Mouse (Mus musculus) hindbrain, embryonic 14.5 days (tissue): Measurements from ENCODE around the gene Rhox2c. TPM values are rescaled to one million over a fixed set of nuclear protein-coding genes. Genes with fewer than 3 reads are reported as not detected.
"Not testable (repeated sequence)": the region's sequence is repeated elsewhere in the genome, so short reads cannot be mapped to it uniquely, and the experiment has no call there.

Source experiments
- ATAC-seq: fragments of 200-750 bp; cut with Nextera tagmentation; 2 replicates; pipeline ENCODE4 v1.8.0; 2017; ENCODE audit warnings: moderate number of reproducible peaks, mild to moderate bottlenecking, moderate TSS enrichment, moderate library complexity; ENCODE audit not compliant: low FRiP score
- DNase-seq: peaks from one replicate; pipeline ENCODE4 v3.0.0-alpha.2; 2015; ENCODE audit warnings: low spot score
- H3K27ac ChIP-seq: fragments of 300-500 bp; sonication (generic); 2 replicates; pipeline ENCODE4 v1.5.1; 2014; ENCODE audit warnings: mild to moderate bottlenecking, moderate library complexity
- H3K27me3 ChIP-seq: fragments of 300-500 bp; sonication (generic); 2 replicates; pipeline ENCODE4 v1.6.1; 2014; ENCODE audit warnings: mild to moderate bottlenecking, low read length, mixed read lengths; ENCODE audit not compliant: control insufficient read depth, insufficient read depth
- H3K36me3 ChIP-seq: fragments of 300-500 bp; sonication (generic); replicated peaks from 2 replicates; pipeline ENCODE4 v1.6.1; 2014; ENCODE audit not compliant: control insufficient read depth, insufficient read depth
- H3K4me1 ChIP-seq: fragments of 300-500 bp; sonication (generic); replicated peaks from 2 replicates; pipeline ENCODE4 v1.6.1; 2014; ENCODE audit warnings: antibody characterized with exemption, low read length, mixed read lengths; ENCODE audit not compliant: control insufficient read depth, insufficient read depth
- H3K4me2 ChIP-seq: fragments of 300-500 bp; sonication (generic); replicated peaks from 2 replicates; pipeline ENCODE4 v1.6.1; 2014; ENCODE audit warnings: mild to moderate bottlenecking, moderate library complexity
- H3K4me3 ChIP-seq: fragments of 300-500 bp; sonication (generic); replicated peaks from 2 replicates; pipeline ENCODE4 v1.5.1; 2014; ENCODE audit warnings: mild to moderate bottlenecking, low read length
- H3K9ac ChIP-seq: fragments of 300-500 bp; sonication (generic); 2 replicates; pipeline ENCODE4 v1.6.1; 2014
- H3K9me3 ChIP-seq: fragments of 300-500 bp; sonication (generic); 2 replicates; pipeline ENCODE4 v1.6.1; 2016; ENCODE audit warnings: low read length; ENCODE audit not compliant: control insufficient read depth
- WGBS: fragments of 180-500 bp; shearing (Covaris S2); extraction: QIAGEN DNeasy Blood & Tissue Kit; methylation state at CpG from one replicate; pipeline ENCODE4 v1.1.7; 2014; 5-methylcytosine and 5-hydroxymethylcytosine counted together
- polyA plus RNA-seq: library from polyadenylated mRNA; unstranded; fragments of >200 nt; fragmentation: Nextera tagmentation; extraction: Ambion mirVana; gene quantifications from 2 replicates; pipeline ENCODE4 v1.2.1, GENCODE M21; 2014

Gene Rhox2c
- not detected in 2 replicates for polyA plus RNA-seq

GRCm38 (mm10) chrX:37453380-37453779 is at the start of gene Rhox2c:
Gene Rhox2c, plus strand, starts transcription at chrX:37453680.
- H3K27ac ChIP-seq, H3K27me3 ChIP-seq, H3K9ac ChIP-seq, H3K4me1 ChIP-seq, H3K4me2 ChIP-seq, H3K36me3 ChIP-seq, H3K9me3 ChIP-seq, H3K4me3 ChIP-seq, ATAC-seq, DNase-seq: not testable (repeated sequence)
- 90% methylated on average over 6 of the region's 10 CpGs for WGBS

- WGBS: no CpG with 5 or more reads among the region's 9 CpGs
- not testable (repeated sequence) for H3K36me3 ChIP-seq, H3K4me1 ChIP-seq, H3K4me2 ChIP-seq, H3K27me3 ChIP-seq, DNase-seq, H3K9ac ChIP-seq, H3K9me3 ChIP-seq, ATAC-seq, H3K4me3 ChIP-seq, H3K27ac ChIP-seq
These were observed 41.7 kb upstream of the Rhox2c start, which contains the start of gene Rhox2b for GRCm38 (mm10) chrX:37411767-37412166. Gene Rhox2b, plus strand, starts transcription at chrX:37412067.

- not testable (repeated sequence) for H3K4me1 ChIP-seq, H3K4me2 ChIP-seq, H3K4me3 ChIP-seq, H3K27me3 ChIP-seq, H3K27ac ChIP-seq, DNase-seq, H3K9me3 ChIP-seq, H3K36me3 ChIP-seq, ATAC-seq, H3K9ac ChIP-seq
- WGBS: 87% methylated on average over 14 of the region's 15 CpGs
These were observed 21.3 kb upstream of the Rhox2c start, which contains the start of gene Rhox4b for GRCm38 (mm10) chrX:37432194-37432593. Gene Rhox4b, plus strand, starts transcription at chrX:37432494.

GRCm38 (mm10) chrX:37458285-37458684 is 4.8 kb downstream of the Rhox2c start, which contains the start of gene Rhox3c:
Gene Rhox3c, plus strand, starts transcription at chrX:37458585.
- H3K36me3 ChIP-seq, H3K27me3 ChIP-seq, ATAC-seq, H3K9ac ChIP-seq, H3K9me3 ChIP-seq, H3K4me3 ChIP-seq, H3K4me1 ChIP-seq, H3K27ac ChIP-seq, H3K4me2 ChIP-seq, DNase-seq: not testable (repeated sequence)
- WGBS: 90% methylated on average over 3 of the region's 4 CpGs

- not testable (repeated sequence) for DNase-seq, H3K4me1 ChIP-seq, H3K36me3 ChIP-seq
These were observed 26.6 kb downstream of the Rhox2c start, which contains the start of gene Rhox4c for GRCm38 (mm10) chrX:37480037-37480436. Gene Rhox4c, plus strand, starts transcription at chrX:37480337.

GRCm38 (mm10) chrX:37514059-37514458 is 60.6 kb downstream of the Rhox2c start, which contains the start of gene Rhox4d:
Gene Rhox4d, plus strand, starts transcription at chrX:37514359.
- not testable (repeated sequence) for H3K9me3 ChIP-seq, H3K4me1 ChIP-seq, ATAC-seq, DNase-seq, H3K27me3 ChIP-seq, H3K9ac ChIP-seq, H3K36me3 ChIP-seq, H3K27ac ChIP-seq, H3K4me3 ChIP-seq, H3K4me2 ChIP-seq
- WGBS: 96% methylated on average over 12 of the region's 18 CpGs

More at GRCm38 (mm10) chrX:37480037-37480436, 26.6 kb downstream of the Rhox2c start, which contains the start of gene Rhox4c:
- H3K4me3 ChIP-seq, H3K4me2 ChIP-seq, H3K9me3 ChIP-seq, ATAC-seq, H3K27me3 ChIP-seq, H3K27ac ChIP-seq, H3K9ac ChIP-seq: not testable (repeated sequence)
- WGBS: 92% methylated on average over 14 of the region's 14 CpGs

Other genes starting within 250 kb of the Rhox2c start
- not detected in 2 replicates for gene Gm9, start 242.6 kb upstream of the Rhox2c start, polyA plus RNA-seq
- not detected in 2 replicates for gene Rhox1, start 231.4 kb upstream of the Rhox2c start, polyA plus RNA-seq
- gene Rhox2a, start 208.7 kb upstream of the Rhox2c start, polyA plus RNA-seq: not detected in 2 replicates
- not detected in 2 replicates for gene Rhox3a, start 203.8 kb upstream of the Rhox2c start, polyA plus RNA-seq
- gene Rhox4a, start 188.3 kb upstream of the Rhox2c start, polyA plus RNA-seq: not detected in 2 replicates
- gene Rhox3a2, start 73.7 kb upstream of the Rhox2c start, polyA plus RNA-seq: not detected in 2 replicates
- gene Rhox4a2, start 62.8 kb upstream of the Rhox2c start, polyA plus RNA-seq: not detected in 2 replicates
- not detected in 2 replicates for gene Rhox2b, start 41.6 kb upstream of the Rhox2c start, polyA plus RNA-seq
- not detected in 2 replicates for gene Rhox4b, start 21.2 kb upstream of the Rhox2c start, polyA plus RNA-seq
- gene Rhox3c, start 4.9 kb downstream of the Rhox2c start, polyA plus RNA-seq: not detected in 2 replicates
- not detected in 2 replicates for gene Rhox4c, start 26.7 kb downstream of the Rhox2c start, polyA plus RNA-seq
- gene Rhox2d, start 39.7 kb downstream of the Rhox2c start, polyA plus RNA-seq: not detected in 2 replicates
- gene Rhox4d, start 60.7 kb downstream of the Rhox2c start, polyA plus RNA-seq: not detected in 2 replicates
- not detected in 2 replicates for gene Rhox2e, start 76.8 kb downstream of the Rhox2c start, polyA plus RNA-seq
- not detected in 2 replicates for gene Rhox3e, start 88.3 kb downstream of the Rhox2c start, polyA plus RNA-seq
- not detected in 2 replicates for gene Rhox4e, start 103.7 kb downstream of the Rhox2c start, polyA plus RNA-seq
- gene Rhox2f, start 117.7 kb downstream of the Rhox2c start, polyA plus RNA-seq: not detected in 2 replicates
- gene Rhox3f, start 127.3 kb downstream of the Rhox2c start, polyA plus RNA-seq: not detected in 2 replicates
- gene Rhox4f, start 154.0 kb downstream of the Rhox2c start, polyA plus RNA-seq: not detected in 2 replicates
- gene Rhox3g, start 174.9 kb downstream of the Rhox2c start, polyA plus RNA-seq: not detected in 2 replicates
- gene Rhox2g, start 189.8 kb downstream of the Rhox2c start, polyA plus RNA-seq: not detected in 2 replicates
- gene Rhox4g, start 197.6 kb downstream of the Rhox2c start, polyA plus RNA-seq: not detected in 2 replicates
- not detected in 2 replicates for gene Rhox3h, start 215.1 kb downstream of the Rhox2c start, polyA plus RNA-seq
- not detected in 2 replicates for gene Rhox2h, start 219.6 kb downstream of the Rhox2c start, polyA plus RNA-seq